Mouse (Mus musculus) 416B (cell line): ENCODE data around the gene Josd2.
A peak's percentile ranks its signal among the peaks of the same experiment; 100 is the strongest.

Experiments used
- DNase-seq: peaks from one replicate; pipeline ENCODE4 v3.0.0; 2011; ENCODE audit warnings: low read depth

Josd2 gene

GRCm38 (mm10) chr7:44467811-44468411, at the start of gene Josd2:
Gene Josd2 (plus strand): TSS chr7:44467980.
- peak; percentile 100 for DNase-seq

GRCm38 (mm10) chr7:44427666-44428065, 40.1 kb upstream of the Josd2 start:
- no peak for DNase-seq

GRCm38 (mm10) chr7:44428171-44428950, 39.4 kb upstream of the Josd2 start:
- no peak for DNase-seq

- DNase-seq = no peak
Measured at GRCm38 (mm10) chr7:44428968-44429521, 38.7 kb upstream of the Josd2 start, which contains the start of gene Lrrc4b. Gene Lrrc4b (plus strand): TSS chr7:44429018.

GRCm38 (mm10) chr7:44429534-44430488, 38.0 kb upstream of the Josd2 start:
- no peak for DNase-seq

GRCm38 (mm10) chr7:44432550-44432949, 35.2 kb upstream of the Josd2 start:
- DNase-seq = no peak

GRCm38 (mm10) chr7:44433371-44433770, 34.4 kb upstream of the Josd2 start:
- peak; percentile 93 for DNase-seq

- DNase-seq = no peak
Measured at GRCm38 (mm10) chr7:44434089-44434488, 33.7 kb upstream of the Josd2 start.

GRCm38 (mm10) chr7:44435796-44436195, 32.0 kb upstream of the Josd2 start:
- no peak for DNase-seq

- DNase-seq = peak; percentile 32
Measured at GRCm38 (mm10) chr7:44436267-44436666, 31.5 kb upstream of the Josd2 start.

- no peak for DNase-seq
Measured at GRCm38 (mm10) chr7:44437188-44437587, 30.6 kb upstream of the Josd2 start.

- DNase-seq = no peak
Measured at GRCm38 (mm10) chr7:44437933-44438332, 29.8 kb upstream of the Josd2 start.

GRCm38 (mm10) chr7:44439696-44440095, 28.1 kb upstream of the Josd2 start:
- DNase-seq = no peak

- DNase-seq = no peak
Measured at GRCm38 (mm10) chr7:44440479-44440878, 27.3 kb upstream of the Josd2 start.

GRCm38 (mm10) chr7:44441180-44441579, 26.6 kb upstream of the Josd2 start:
- DNase-seq = no peak

- no peak for DNase-seq
Measured at GRCm38 (mm10) chr7:44441648-44442109, 26.1 kb upstream of the Josd2 start.

GRCm38 (mm10) chr7:44442407-44442821, 25.4 kb upstream of the Josd2 start:
- DNase-seq = no peak

GRCm38 (mm10) chr7:44443268-44444173, 24.3 kb upstream of the Josd2 start:
- no peak for DNase-seq

- DNase-seq = no peak
Measured at GRCm38 (mm10) chr7:44444886-44445527, 22.8 kb upstream of the Josd2 start.

- DNase-seq = no peak
Measured at GRCm38 (mm10) chr7:44445528-44445923, 22.3 kb upstream of the Josd2 start.
